Mouse (Mus musculus) intestine, postnatal 0 days (tissue): ENCODE results near the gene Pabpc4. TPM values are rescaled to one million over a fixed set of nuclear protein-coding genes. Genes with fewer than 3 reads are reported as not detected.
"Not testable (repeated sequence)": the region's sequence is repeated elsewhere in the genome, so short reads cannot be mapped to it uniquely, and the experiment has no call there.

Experiments used
- ATAC-seq: fragments of 200-750 bp; cut with Nextera tagmentation; 2 replicates; pipeline ENCODE4 v1.8.0; 2017; ENCODE audit warnings: mild to moderate bottlenecking, moderate TSS enrichment, moderate library complexity
- H3K27ac ChIP-seq: fragments of 300-500 bp; sonication (generic); 2 replicates; pipeline ENCODE4 v1.5.1; 2014; ENCODE audit warnings: mild to moderate bottlenecking, low read depth, low read length, moderate library complexity
- H3K27me3 ChIP-seq: fragments of 300-500 bp; sonication (generic); replicated peaks from 2 replicates; pipeline ENCODE4 v1.6.1; 2014; ENCODE audit warnings: low read length, mixed read lengths; ENCODE audit not compliant: control insufficient read depth, insufficient read depth
- H3K36me3 ChIP-seq: fragments of 300-500 bp; sonication (generic); 2 replicates; pipeline ENCODE4 v1.6.1; 2014; ENCODE audit warnings: mild to moderate bottlenecking, moderate library complexity; ENCODE audit not compliant: control insufficient read depth, insufficient read depth
- H3K4me1 ChIP-seq: fragments of 300-500 bp; sonication (generic); replicated peaks from 2 replicates; pipeline ENCODE4 v1.6.1; 2014; ENCODE audit warnings: antibody characterized with exemption, low read length, mixed read lengths; ENCODE audit not compliant: control insufficient read depth, insufficient read depth
- H3K4me2 ChIP-seq: fragments of 300-500 bp; sonication (generic); replicated peaks from 2 replicates; pipeline ENCODE4 v1.6.1; 2014; ENCODE audit warnings: low read depth, mild to moderate bottlenecking, moderate library complexity
- H3K4me3 ChIP-seq: fragments of 300-500 bp; sonication (generic); 2 replicates; pipeline ENCODE4 v1.5.1; 2014; ENCODE audit warnings: low read depth, low read length
- H3K9ac ChIP-seq: fragments of 300-500 bp; sonication (generic); 2 replicates; pipeline ENCODE4 v1.6.1; 2014; ENCODE audit warnings: mild to moderate bottlenecking, low read depth, low read length
- H3K9me3 ChIP-seq: fragments of 300-500 bp; sonication (generic); 2 replicates; pipeline ENCODE4 v1.6.1; 2016; ENCODE audit warnings: mixed run types; ENCODE audit not compliant: control insufficient read depth
- CTCF ChIP-seq: sonication (generic); IDR thresholded peaks from 2 replicates; pipeline ENCODE4 v1.5.1; 2016; ENCODE audit warnings: low read depth, mild to moderate bottlenecking, control low read depth, antibody characterized with exemption, moderate library complexity
- WGBS: fragments of 180-500 bp; shearing (Covaris S2); extraction: QIAGEN DNeasy Blood & Tissue Kit; methylation state at CpG from one replicate; pipeline ENCODE4 v1.1.7; 2014; 5-methylcytosine and 5-hydroxymethylcytosine counted together
- polyA plus RNA-seq: library from polyadenylated mRNA; unstranded; fragments of >200 nt; fragmentation: Nextera tagmentation; extraction: Ambion mirVana; gene quantifications from 2 replicates; pipeline ENCODE4 v1.2.1, GENCODE M21; 2015

The Pabpc4 gene
- polyA plus RNA-seq, 1 experiment from 2014 or later, result 12.6 TPM

- H3K27me3 ChIP-seq, result peaks cover 5% of the 10 kb centered on the region
- H3K4me1 ChIP-seq, result no peaks in the 10 kb centered on the region
- H3K4me2 ChIP-seq, result no peak overlapping the region
- TF ChIP-seq CTCF, result no peak
- no peak overlapping the region for H3K4me3 ChIP-seq
- ATAC-seq, result no peak
- no peaks in the 10 kb centered on the region for H3K36me3 ChIP-seq
- no peak overlapping the region for H3K9ac ChIP-seq
- no peak overlapping the region for H3K27ac ChIP-seq
- WGBS, result 69% methylated on average over 3 of the region's 3 CpGs
- no peaks in the 10 kb centered on the region for H3K9me3 ChIP-seq
Observed at GRCm38 (mm10) chr4:123326087-123326486, 63.9 kb downstream of the Pabpc4 start.

GRCm38 (mm10) chr4:123327630-123328029, 65.5 kb downstream of the Pabpc4 start:
- Histone ChIP-seq H3K9me3 (no peaks in the 10 kb centered on the region), H3K4me1 (no peaks in the 10 kb centered on the region), H3K27ac (no peak overlapping the region), H3K9ac (no peak overlapping the region), H3K4me2 (no peak overlapping the region), H3K27me3 (peaks cover 5% of the 10 kb centered on the region), H3K4me3 (no peak overlapping the region), H3K36me3 (no peaks in the 10 kb centered on the region)
- WGBS, result 37% methylated on average over 3 of the region's 3 CpGs
- TF ChIP-seq CTCF, result no peak
- no peak for ATAC-seq

GRCm38 (mm10) chr4:123328946-123329345, 66.8 kb downstream of the Pabpc4 start:
- no peaks in the 10 kb centered on the region for H3K36me3 ChIP-seq
- no peak overlapping the region for H3K27ac ChIP-seq
- ATAC-seq, result no peak
- 72% methylated on average over 6 of the region's 6 CpGs for WGBS
- H3K27me3 ChIP-seq, result no peaks in the 10 kb centered on the region
- no peaks in the 10 kb centered on the region for H3K4me1 ChIP-seq
- no peak overlapping the region for H3K4me3 ChIP-seq
- no peak overlapping the region for H3K9ac ChIP-seq
- H3K9me3 ChIP-seq, result no peaks in the 10 kb centered on the region
- TF ChIP-seq CTCF, result no peak
- no peak overlapping the region for H3K4me2 ChIP-seq

- H3K4me2 ChIP-seq, result no peak overlapping the region
- WGBS, result 75% methylated on average over 5 of the region's 5 CpGs
- no peak overlapping the region for H3K4me3 ChIP-seq
- H3K27me3 ChIP-seq, result no peaks in the 10 kb centered on the region; the same call in 1 of the 2 replicates
- ATAC-seq, result no peak
- no peak overlapping the region for H3K9ac ChIP-seq
- no peaks in the 10 kb centered on the region for H3K36me3 ChIP-seq
- no peaks in the 10 kb centered on the region for H3K4me1 ChIP-seq
- TF ChIP-seq CTCF, result no peak
- no peaks in the 10 kb centered on the region for H3K9me3 ChIP-seq
- H3K27ac ChIP-seq, result no peak overlapping the region
Observed at GRCm38 (mm10) chr4:123331326-123331725, 69.2 kb downstream of the Pabpc4 start.

- H3K9ac ChIP-seq, H3K9me3 ChIP-seq, H3K27ac ChIP-seq, H3K4me3 ChIP-seq, H3K4me1 ChIP-seq, H3K27me3 ChIP-seq, H3K36me3 ChIP-seq, H3K4me2 ChIP-seq, ATAC-seq: not testable (repeated sequence)
- 71% methylated on average over 1 of the region's 1 CpGs for WGBS
Observed at GRCm38 (mm10) chr4:123331961-123332360, 69.8 kb downstream of the Pabpc4 start.

GRCm38 (mm10) chr4:123333151-123333550, 71.0 kb downstream of the Pabpc4 start:
- Histone ChIP-seq H3K27ac (no peak overlapping the region), H3K4me1 (no peaks in the 10 kb centered on the region), H3K36me3 (no peaks in the 10 kb centered on the region), H3K4me2 (no peak overlapping the region), H3K27me3 (no peaks in the 10 kb centered on the region; the same call in 1 of the 2 replicates), H3K9ac (no peak overlapping the region), H3K4me3 (no peak overlapping the region), H3K9me3 (no peaks in the 10 kb centered on the region)
- TF ChIP-seq CTCF, result peak; percentile 19; the same call in 1 of the 2 replicates
- no peak for ATAC-seq
- 94% methylated on average over 4 of the region's 4 CpGs for WGBS

- Histone ChIP-seq H3K27ac (no peak overlapping the region), H3K27me3 (no peaks in the 10 kb centered on the region; the same call in 1 of the 2 replicates), H3K9ac (no peak overlapping the region), H3K36me3 (no peaks in the 10 kb centered on the region), H3K4me2 (no peak overlapping the region), H3K4me1 (no peaks in the 10 kb centered on the region), H3K9me3 (no peaks in the 10 kb centered on the region), H3K4me3 (no peak overlapping the region)
- 56% methylated on average over 3 of the region's 3 CpGs for WGBS
- ATAC-seq, result no peak
- no peak for TF ChIP-seq CTCF
Observed at GRCm38 (mm10) chr4:123334177-123334576, 72.0 kb downstream of the Pabpc4 start.

- H3K9ac ChIP-seq, H3K4me3 ChIP-seq, ATAC-seq, H3K4me1 ChIP-seq, H3K36me3 ChIP-seq, H3K4me2 ChIP-seq, H3K27me3 ChIP-seq, H3K9me3 ChIP-seq, H3K27ac ChIP-seq: not testable (repeated sequence)
- WGBS, result 72% methylated on average over 10 of the region's 10 CpGs
Observed at GRCm38 (mm10) chr4:123335244-123335643, 73.1 kb downstream of the Pabpc4 start.
